Mouse (Mus musculus): ENCODE results near the gene Gm7075. TPM values are rescaled to one million over a fixed set of nuclear protein-coding genes. Genes with fewer than 3 reads are reported as not detected.
"Not testable (repeated sequence)": the region's sequence is repeated elsewhere in the genome, so short reads cannot be mapped to it uniquely, and the experiment has no call there.

Gene Gm7075
- not detected in 2 replicates for polyA plus RNA-seq (2016; fragmentation: Nextera tagmentation; extraction: Ambion mirVana)

- Histone ChIP-seq H3K27ac (replicated peaks) (no peak within 1 kb of the TSS), H3K4me1 (no peaks in the 10 kb centered on the region), H3K4me3 (no peak within 1 kb of the TSS), H3K27me3 (ENCODE audit: low read depth, poor library complexity, severe bottlenecking) (no peaks in the 10 kb centered on the region), H3K9me3 (replicated peaks) (no peaks in the 10 kb centered on the region), H3K36me3 (no peaks in the 10 kb centered on the region)
- 88% methylated on average over 18 of the region's 18 CpGs for whole genome bisulfite sequencing
- DNase-seq (ENCODE audit: low spot score) = peak; percentile 56
Measured at GRCm38 (mm10) chr10:63421739-63422735, at the start of gene Gm7075. Gm7075 (minus strand) TSS chr10:63421789.

- no peak for DNase-seq (ENCODE audit: low spot score)
- Histone ChIP-seq H3K27me3 (ENCODE audit: low read depth, poor library complexity, severe bottlenecking) (no peaks in the 10 kb centered on the region), H3K4me3 (no peak overlapping the region), H3K4me1 (peaks cover 7% of the 10 kb centered on the region), H3K36me3 (no peaks in the 10 kb centered on the region), H3K27ac (replicated peaks) (no peak overlapping the region), H3K9me3 (replicated peaks) (no peaks in the 10 kb centered on the region)
- 83% methylated on average over 5 of the region's 5 CpGs for WGBS
Measured at GRCm38 (mm10) chr10:63460935-63461334, 39.3 kb upstream of the Gm7075 start.

- no peak overlapping the region for H3K4me3 ChIP-seq
- DNase-seq (ENCODE audit: low spot score) = no peak
- no peaks in the 10 kb centered on the region for H3K9me3 ChIP-seq (replicated peaks)
- no peaks in the 10 kb centered on the region for H3K36me3 ChIP-seq
- H3K27ac ChIP-seq (replicated peaks) = no peak overlapping the region
- WGBS = 86% methylated on average over 17 of the region's 17 CpGs
- peaks cover 17% of the 10 kb centered on the region for H3K4me1 ChIP-seq
- no peaks in the 10 kb centered on the region for H3K27me3 ChIP-seq (ENCODE audit: low read depth, poor library complexity, severe bottlenecking)
Measured at GRCm38 (mm10) chr10:63457292-63458128, 35.9 kb upstream of the Gm7075 start.

GRCm38 (mm10) chr10:63455110-63455878 lies 33.7 kb upstream of the Gm7075 start:
- no peak overlapping the region for H3K27ac ChIP-seq (replicated peaks)
- H3K4me3 ChIP-seq = no peak overlapping the region
- 62% methylated on average over 8 of the region's 8 CpGs for WGBS
- H3K9me3 ChIP-seq (replicated peaks) = no peaks in the 10 kb centered on the region
- H3K4me1 ChIP-seq = peaks cover 17% of the 10 kb centered on the region
- no peak for DNase-seq (ENCODE audit: low spot score)
- H3K27me3 ChIP-seq (ENCODE audit: low read depth, poor library complexity, severe bottlenecking) = no peaks in the 10 kb centered on the region
- no peaks in the 10 kb centered on the region for H3K36me3 ChIP-seq

GRCm38 (mm10) chr10:63453926-63454325 lies 32.3 kb upstream of the Gm7075 start:
- no peak for DNase-seq (ENCODE audit: low spot score)
- Histone ChIP-seq H3K4me3 (no peak overlapping the region), H3K9me3 (replicated peaks) (no peaks in the 10 kb centered on the region), H3K4me1 (peaks cover 17% of the 10 kb centered on the region), H3K27ac (replicated peaks) (no peak overlapping the region), H3K27me3 (ENCODE audit: low read depth, poor library complexity, severe bottlenecking) (no peaks in the 10 kb centered on the region), H3K36me3 (no peaks in the 10 kb centered on the region)
- WGBS = 91% methylated on average over 4 of the region's 4 CpGs

GRCm38 (mm10) chr10:63444602-63445387 lies 23.2 kb upstream of the Gm7075 start:
- DNase-seq (ENCODE audit: low spot score); H3K4me1 ChIP-seq; H3K36me3 ChIP-seq; H3K4me3 ChIP-seq; H3K9me3 ChIP-seq (replicated peaks); H3K27me3 ChIP-seq (ENCODE audit: low read depth, poor library complexity, severe bottlenecking); H3K27ac ChIP-seq (replicated peaks): not testable (repeated sequence)
- WGBS = 87% methylated on average over 13 of the region's 13 CpGs

- Histone ChIP-seq H3K4me3 (no peak overlapping the region), H3K4me1 (no peaks in the 10 kb centered on the region), H3K27me3 (ENCODE audit: low read depth, poor library complexity, severe bottlenecking) (no peaks in the 10 kb centered on the region), H3K36me3 (no peaks in the 10 kb centered on the region), H3K9me3 (replicated peaks) (no peaks in the 10 kb centered on the region), H3K27ac (replicated peaks) (no peak overlapping the region)
- no peak for DNase-seq (ENCODE audit: low spot score)
- WGBS = 75% methylated on average over 7 of the region's 7 CpGs
Measured at GRCm38 (mm10) chr10:63439694-63440228, 18.2 kb upstream of the Gm7075 start.

GRCm38 (mm10) chr10:63438736-63439262 lies 17.2 kb upstream of the Gm7075 start:
- H3K9me3 ChIP-seq (replicated peaks) = no peaks in the 10 kb centered on the region
- H3K27me3 ChIP-seq (ENCODE audit: low read depth, poor library complexity, severe bottlenecking) = no peaks in the 10 kb centered on the region
- H3K27ac ChIP-seq (replicated peaks) = no peak overlapping the region
- DNase-seq (ENCODE audit: low spot score) = no peak
- no peak overlapping the region for H3K4me3 ChIP-seq
- no peaks in the 10 kb centered on the region for H3K36me3 ChIP-seq
- no peaks in the 10 kb centered on the region for H3K4me1 ChIP-seq

- Histone ChIP-seq H3K4me1 (peaks cover 5% of the 10 kb centered on the region), H3K36me3 (no peaks in the 10 kb centered on the region), H3K27ac (replicated peaks) (no peak overlapping the region), H3K27me3 (ENCODE audit: low read depth, poor library complexity, severe bottlenecking) (no peaks in the 10 kb centered on the region), H3K4me3 (no peak overlapping the region), H3K9me3 (replicated peaks) (no peaks in the 10 kb centered on the region)
- no peak for DNase-seq (ENCODE audit: low spot score)
- 84% methylated on average over 2 of the region's 2 CpGs for WGBS
Measured at GRCm38 (mm10) chr10:63432887-63433286, 11.3 kb upstream of the Gm7075 start.

GRCm38 (mm10) chr10:63432099-63432498 lies 10.5 kb upstream of the Gm7075 start:
- Histone ChIP-seq H3K36me3 (no peaks in the 10 kb centered on the region), H3K4me1 (peaks cover 5% of the 10 kb centered on the region), H3K4me3 (no peak overlapping the region), H3K9me3 (replicated peaks) (no peaks in the 10 kb centered on the region), H3K27ac (replicated peaks) (no peak overlapping the region), H3K27me3 (ENCODE audit: low read depth, poor library complexity, severe bottlenecking) (no peaks in the 10 kb centered on the region)
- no peak for DNase-seq (ENCODE audit: low spot score)
- 92% methylated on average over 8 of the region's 8 CpGs for WGBS

GRCm38 (mm10) chr10:63431221-63431736 lies 9.7 kb upstream of the Gm7075 start:
- Histone ChIP-seq H3K27me3 (ENCODE audit: low read depth, poor library complexity, severe bottlenecking) (no peaks in the 10 kb centered on the region), H3K9me3 (replicated peaks) (no peaks in the 10 kb centered on the region), H3K27ac (replicated peaks) (no peak overlapping the region), H3K36me3 (no peaks in the 10 kb centered on the region), H3K4me3 (no peak overlapping the region), H3K4me1 (peaks cover 5% of the 10 kb centered on the region)
- WGBS = 91% methylated on average over 7 of the region's 7 CpGs
- no peak for DNase-seq (ENCODE audit: low spot score)

Measured in midbrain, embryonic 10.5 days (tissue).